Mouse (Mus musculus): ENCODE measurements around the gene Gatc.

DNA sequence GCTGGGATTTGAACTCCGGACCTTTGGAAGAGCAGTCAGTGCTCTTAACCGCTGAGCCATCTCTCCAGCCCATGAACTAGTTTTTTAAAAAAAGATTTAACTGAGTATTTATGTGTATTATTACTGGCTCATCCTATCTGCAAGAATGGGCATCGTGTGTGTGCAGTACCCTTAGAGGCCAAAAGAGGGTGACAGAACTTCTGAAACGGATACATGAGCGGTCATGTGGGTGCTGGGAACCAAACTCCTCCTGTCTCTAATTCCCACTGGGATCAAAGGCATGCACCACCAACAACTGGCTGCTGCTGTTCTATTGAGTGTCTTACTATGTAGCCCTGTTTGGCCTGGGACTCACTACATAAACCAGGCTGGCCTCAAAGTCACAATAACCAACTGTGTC lies 10.4 kb upstream of the Gatc start:
- TF ChIP-seq CTCF (IDR thresholded peaks at IDR 0.05; ENCODE audit: insufficient read depth, low read length) (no peak), POLR2A (IDR thresholded peaks at IDR 0.05; ENCODE audit: borderline replicate concordance, extremely low read depth, low read depth, low read length) (no peak)
